Mouse (Mus musculus) small intestine, adult 2 months (tissue): Measurements from ENCODE around the gene Sun1. TPM values are rescaled to one million over a fixed set of nuclear protein-coding genes. Genes with fewer than 3 reads are reported as not detected.
A peak's percentile ranks its signal among the peaks of the same experiment; 100 is the strongest.

Experiments used
- H3K27ac ChIP-seq: fragments of 200-500 bp; 2 replicates; pipeline ENCODE4 v1.5.1; 2012; ENCODE audit warnings: low read depth, low read length, control low read depth, inconsistent platforms; ENCODE audit not compliant: insufficient read depth
- H3K27me3 ChIP-seq: fragments of 200-500 bp; 2 replicates; pipeline ENCODE4 v1.6.1; 2012; ENCODE audit warnings: mild to moderate bottlenecking, moderate library complexity, low read length, inconsistent platforms; ENCODE audit not compliant: control insufficient read depth, insufficient read depth
- H3K36me3 ChIP-seq: fragments of 200-500 bp; 2 replicates; pipeline ENCODE4 v1.6.1; 2012; ENCODE audit warnings: mild to moderate bottlenecking, low read length, control low read depth, inconsistent platforms; ENCODE audit not compliant: control insufficient read depth, insufficient read depth
- H3K4me1 ChIP-seq: fragments of 200-500 bp; 2 replicates; pipeline ENCODE4 v1.6.1; 2012; ENCODE audit warnings: low read length, inconsistent platforms, mixed read lengths; ENCODE audit not compliant: control insufficient read depth, insufficient read depth, insufficient read length
- H3K4me3 ChIP-seq: fragments of 200-500 bp; 2 replicates; pipeline ENCODE4 v1.5.1; 2012; ENCODE audit warnings: low read depth, mild to moderate bottlenecking, control low read depth, inconsistent platforms, low read length, moderate library complexity
- CTCF ChIP-seq: fragments of 200-500 bp; IDR thresholded peaks from 2 replicates; pipeline ENCODE4 v1.5.1; 2012; ENCODE audit warnings: low read depth, mild to moderate bottlenecking, control low read depth, inconsistent platforms, low read length, moderate library complexity, mixed read lengths; ENCODE audit not compliant: insufficient replicate concordance, insufficient read length; ENCODE audit errors: extremely low read depth
- POLR2A ChIP-seq: fragments of 200-500 bp; IDR thresholded peaks from 2 replicates; pipeline ENCODE4 v1.6.1; 2012; ENCODE audit warnings: low read depth, mild to moderate bottlenecking, control low read depth, inconsistent platforms, low read length, moderate library complexity
- WGBS: fragments of 180-500 bp; shearing (Covaris S2); methylation state at CpG from one replicate; pipeline ENCODE4 v1.1.7; 2018; 5-methylcytosine and 5-hydroxymethylcytosine counted together
- polyA plus RNA-seq: library from polyadenylated mRNA; depleted of rRNA; stranded (reverse); fragments of >200 nt; gene quantifications from 2 replicates; pipeline ENCODE4 v1.2.3, GENCODE M21; 2012

Gene Sun1
- polyA plus RNA-seq, 1 experiment, result 27.5 TPM

DNA sequence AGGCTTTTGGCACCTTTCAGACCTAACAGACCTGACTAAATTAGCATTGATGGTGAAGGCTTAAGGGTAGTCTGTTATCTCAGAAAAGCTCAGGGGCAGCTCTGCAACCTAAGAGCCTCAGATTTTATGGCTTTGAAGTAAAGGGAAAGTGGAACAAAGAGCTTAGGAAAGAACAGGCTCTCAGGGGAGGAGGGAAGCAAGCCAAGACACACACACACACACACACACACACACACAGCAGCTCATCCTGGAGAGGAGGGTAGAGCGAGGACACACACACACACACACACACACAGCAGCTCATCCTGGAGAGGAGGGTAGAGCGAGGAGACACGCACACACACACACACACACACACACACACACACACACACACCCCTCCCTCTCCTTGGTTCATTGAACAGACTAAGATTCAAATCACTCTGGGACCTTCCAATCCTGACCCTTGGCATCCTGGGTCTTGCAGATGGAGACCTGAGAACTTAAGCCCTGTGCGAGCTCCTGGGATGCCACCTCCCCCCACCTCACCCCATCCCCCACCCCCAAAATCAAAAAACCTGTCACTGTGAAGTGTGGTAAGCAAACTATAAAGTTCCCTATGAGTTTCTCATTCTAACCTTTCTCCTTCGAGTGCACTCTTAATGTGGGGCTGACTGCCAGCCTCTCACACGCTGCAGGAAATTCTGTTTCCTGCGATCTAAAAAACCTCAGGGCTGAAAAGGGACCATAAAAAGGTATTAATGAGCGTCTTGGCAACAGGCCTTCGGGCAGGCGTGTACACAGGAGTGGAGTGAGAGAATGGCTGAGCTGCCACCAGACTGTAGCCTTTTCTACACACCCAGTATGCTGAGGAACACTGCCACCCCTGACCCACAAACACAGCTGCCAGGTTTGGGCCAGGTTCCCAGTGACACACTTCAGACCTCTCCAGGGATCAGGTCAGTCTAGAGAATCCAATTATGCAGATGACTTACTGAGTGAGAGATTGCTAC is 25.6 kb upstream of the Sun1 start:
- no peak overlapping the region for H3K4me3 ChIP-seq
- H3K4me1 ChIP-seq, result no peaks in the 10 kb centered on the region; the same call in 1 of the 2 replicates
- TF ChIP-seq POLR2A (no peak), CTCF (no peak)
- peaks cover 21% of the 10 kb centered on the region for H3K36me3 ChIP-seq
- H3K27me3 ChIP-seq, result no peaks in the 10 kb centered on the region
- H3K27ac ChIP-seq, result no peak overlapping the region
- WGBS, result 21% methylated on average over 10 of the region's 10 CpGs

DNA sequence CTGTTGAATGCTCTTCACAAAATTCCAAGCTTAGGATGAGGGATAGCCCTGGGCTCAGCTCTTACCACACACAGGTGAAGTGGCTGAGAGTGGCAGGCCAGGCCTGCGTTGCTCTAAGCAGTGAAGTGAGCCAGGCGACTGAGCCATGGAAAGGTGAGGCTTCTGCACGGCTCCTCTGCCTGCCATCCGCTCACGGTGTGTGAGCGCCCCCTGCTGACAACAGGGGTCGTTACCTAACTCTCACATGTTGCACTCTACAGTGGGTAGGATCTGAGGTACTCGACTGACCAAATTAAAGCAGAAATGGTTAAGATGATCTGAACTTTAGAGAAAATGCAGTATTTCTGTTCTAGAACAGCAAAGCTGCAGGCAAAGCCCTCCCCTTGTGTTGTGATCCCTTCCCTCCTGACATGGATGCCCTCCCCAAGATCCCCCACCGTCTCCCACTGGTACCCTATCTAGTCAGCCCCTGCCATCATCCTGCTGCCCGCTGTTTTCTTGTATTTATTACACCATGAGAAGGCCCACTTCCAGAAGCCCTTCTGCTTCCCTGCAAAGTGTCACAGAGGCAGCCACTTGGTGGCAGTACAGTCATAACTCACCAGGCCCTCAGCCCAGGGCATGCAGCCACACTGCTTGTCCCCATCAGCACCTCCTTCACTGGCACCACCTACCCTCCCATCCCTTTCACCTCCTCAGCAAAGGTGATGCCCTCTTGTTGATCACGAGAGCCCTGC is 21.4 kb upstream of the Sun1 start:
- Histone ChIP-seq H3K4me3 (no peak overlapping the region), H3K27me3 (no peaks in the 10 kb centered on the region), H3K4me1 (no peaks in the 10 kb centered on the region; the same call in 1 of the 2 replicates), H3K27ac (no peak overlapping the region), H3K36me3 (peaks cover 24% of the 10 kb centered on the region)
- 26% methylated on average over 11 of the region's 11 CpGs for WGBS
- TF ChIP-seq POLR2A, result no peak
- TF ChIP-seq CTCF, result peak; percentile 93

DNA sequence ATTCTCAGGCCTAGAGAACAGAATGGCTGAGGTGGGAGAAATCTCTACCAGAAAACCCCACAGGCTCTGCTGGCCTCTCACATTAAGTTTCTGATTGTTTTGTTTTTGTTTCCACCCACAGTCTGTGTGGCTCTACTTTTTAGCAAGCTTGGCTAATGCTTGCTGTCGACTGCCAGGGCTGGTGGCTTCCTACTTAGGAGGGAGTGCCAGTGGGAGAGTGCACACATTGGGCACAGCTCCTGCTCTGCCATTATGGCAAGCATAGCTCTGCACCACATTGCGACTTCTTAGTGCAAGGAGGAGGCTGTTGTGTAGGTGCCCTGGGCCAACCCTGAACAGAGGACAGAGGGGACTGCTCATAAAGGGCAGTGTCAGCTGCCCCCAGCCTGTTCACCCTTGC is 17.3 kb upstream of the Sun1 start:
- H3K27ac ChIP-seq, result no peak overlapping the region
- peaks cover 41% of the 10 kb centered on the region for H3K36me3 ChIP-seq
- WGBS, result 82% methylated on average over 2 of the region's 2 CpGs
- H3K27me3 ChIP-seq, result no peaks in the 10 kb centered on the region
- H3K4me3 ChIP-seq, result no peak overlapping the region
- H3K4me1 ChIP-seq, result no peaks in the 10 kb centered on the region
- TF ChIP-seq CTCF (no peak), POLR2A (no peak)

DNA sequence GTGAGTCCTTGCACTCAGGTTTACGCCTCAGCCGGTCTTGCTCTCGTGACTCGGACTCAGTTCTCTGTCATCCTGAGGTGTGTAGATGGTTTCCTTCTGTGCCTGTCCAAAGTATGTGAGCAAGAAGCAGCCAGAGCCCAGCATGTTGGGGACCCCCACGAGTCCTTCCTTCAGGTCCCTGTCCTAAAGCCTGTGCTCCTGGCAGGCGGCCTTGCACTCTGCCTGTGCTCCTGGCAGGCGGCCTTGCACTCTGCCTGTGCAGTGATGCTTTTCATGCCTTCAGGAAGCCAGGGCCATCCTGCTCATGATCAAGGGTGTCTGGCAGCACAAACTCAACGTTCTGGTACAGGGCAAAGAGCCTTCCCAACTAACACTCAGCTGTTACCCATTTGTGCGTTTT is 16.8 kb upstream of the Sun1 start:
- TF ChIP-seq CTCF (no peak), POLR2A (no peak)
- 93% methylated on average over 9 of the region's 9 CpGs for WGBS
- Histone ChIP-seq H3K4me1 (no peaks in the 10 kb centered on the region), H3K27ac (no peak overlapping the region), H3K36me3 (peaks cover 38% of the 10 kb centered on the region), H3K27me3 (no peaks in the 10 kb centered on the region), H3K4me3 (no peak overlapping the region)

DNA sequence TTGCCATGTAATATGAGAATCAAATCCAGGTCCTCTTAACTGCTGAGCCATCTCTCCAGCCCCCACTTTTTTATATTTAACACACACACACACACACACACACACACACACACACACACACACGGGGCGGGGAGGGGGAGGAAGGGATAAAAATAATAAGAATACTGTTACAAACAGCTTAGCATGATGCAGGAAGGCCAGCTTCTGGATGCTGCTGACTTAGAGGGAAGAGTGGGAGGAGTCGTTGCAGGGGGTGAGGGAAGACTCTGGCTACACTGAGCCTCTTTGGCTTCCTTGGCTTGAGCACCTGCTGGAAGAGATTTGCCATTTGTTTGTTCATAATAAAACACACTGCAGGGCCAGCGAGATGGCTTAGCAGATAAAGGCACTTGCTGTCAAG is 15.5 kb upstream of the Sun1 start:
- WGBS, result 76% methylated on average over 4 of the region's 4 CpGs
- H3K27me3 ChIP-seq, result no peaks in the 10 kb centered on the region
- H3K36me3 ChIP-seq, result peaks cover 36% of the 10 kb centered on the region
- no peak overlapping the region for H3K27ac ChIP-seq
- TF ChIP-seq POLR2A (no peak), CTCF (no peak)
- no peak overlapping the region for H3K4me3 ChIP-seq
- H3K4me1 ChIP-seq, result no peaks in the 10 kb centered on the region

DNA sequence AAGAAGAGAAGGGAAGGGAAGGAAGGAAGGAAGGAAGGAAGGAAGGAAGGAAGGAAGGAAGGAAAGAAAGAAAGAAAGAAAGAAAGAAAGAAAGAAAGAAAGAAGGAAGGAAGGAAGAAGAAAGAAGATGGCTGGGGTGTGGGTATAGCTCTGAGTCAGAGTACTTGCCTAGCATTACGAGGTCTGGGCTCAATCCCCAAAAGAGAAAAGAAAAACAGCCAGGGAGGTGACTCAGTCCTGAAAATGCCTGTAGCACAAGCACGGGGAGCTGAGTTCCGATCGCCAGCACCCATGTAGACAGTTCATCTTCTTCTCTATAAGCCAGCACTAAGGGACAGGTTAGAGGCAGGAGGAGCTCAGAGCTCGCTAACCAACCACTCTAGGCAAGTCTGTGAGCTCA is 10.7 kb upstream of the Sun1 start:
- Histone ChIP-seq H3K4me1 (no peaks in the 10 kb centered on the region), H3K36me3 (peaks cover 16% of the 10 kb centered on the region), H3K27me3 (no peaks in the 10 kb centered on the region), H3K27ac (no peak overlapping the region), H3K4me3 (no peak overlapping the region)
- TF ChIP-seq POLR2A, result no peak
- TF ChIP-seq CTCF, result no peak
- WGBS, result 91% methylated on average over 5 of the region's 5 CpGs

DNA sequence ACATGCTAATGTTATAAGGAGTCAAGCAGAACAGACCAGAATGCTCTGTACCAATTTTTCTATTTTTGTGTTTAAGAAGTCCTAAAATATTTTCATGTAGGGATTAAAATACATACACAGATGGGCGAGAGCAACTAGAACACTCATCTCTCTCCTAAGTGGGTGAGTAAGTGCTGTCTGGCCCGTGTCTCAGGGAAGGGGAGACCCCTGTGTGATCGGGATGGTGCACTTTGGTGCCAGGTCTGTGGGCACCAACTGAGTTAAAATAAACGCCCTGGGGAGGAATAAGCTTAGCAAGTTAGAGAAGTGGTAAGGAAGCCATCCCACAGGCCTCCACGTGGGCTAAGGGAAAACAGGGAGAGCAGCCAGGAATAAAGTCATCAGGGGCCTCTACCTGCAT is 9.5 kb upstream of the Sun1 start:
- 72% methylated on average over 5 of the region's 5 CpGs for WGBS
- peaks cover 6% of the 10 kb centered on the region for H3K36me3 ChIP-seq
- no peak overlapping the region for H3K4me3 ChIP-seq
- H3K27me3 ChIP-seq, result no peaks in the 10 kb centered on the region
- TF ChIP-seq CTCF, result no peak
- TF ChIP-seq POLR2A, result no peak
- H3K4me1 ChIP-seq, result no peaks in the 10 kb centered on the region
- H3K27ac ChIP-seq, result no peak overlapping the region
